Mouse (Mus musculus): Measurements from ENCODE around the gene Ucp2. TPM values are rescaled to one million over a fixed set of nuclear protein-coding genes. Genes with fewer than 3 reads are reported as not detected.
"Not testable (repeated sequence)": the region's sequence is repeated elsewhere in the genome, so short reads cannot be mapped to it uniquely, and the experiment has no call there.

Ucp2 gene
- total RNA-seq, 2 experiments from 2014 or later = 29.8 to 36.9 TPM

DNA sequence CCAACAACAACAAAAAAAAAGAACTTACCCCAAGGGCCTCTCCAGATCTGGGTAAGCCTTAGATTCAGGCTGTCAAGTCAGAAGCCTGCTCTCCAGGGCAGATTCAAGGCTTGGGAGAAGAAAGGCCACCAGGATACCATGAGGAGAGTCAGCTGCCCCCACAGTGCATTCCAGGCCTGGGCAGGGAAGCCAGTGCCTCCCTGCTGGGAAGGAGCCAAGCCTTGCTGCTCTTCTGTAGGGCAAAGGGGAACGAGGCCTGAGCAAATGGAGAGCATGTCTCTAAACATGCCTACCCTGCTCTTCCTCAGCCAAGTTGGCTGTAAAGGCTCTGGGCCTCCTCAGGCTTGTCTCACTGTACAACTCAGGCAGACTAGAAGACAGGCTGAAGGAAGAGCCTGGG lies 18.5 kb upstream of the Ucp2 start:
- intact Hi-C loops (cut with DNase I) = loop anchor here (5.0 kb wide), 1 partner anchor 42 kb away; no protein-coding TSS in a partner anchor
- DNase-seq = peak in 1 of 2 experiments; percentile 72

GRCm38 (mm10) chr7:100479100-100479822 lies 13.9 kb upstream of the Ucp2 start:
- intact Hi-C loops (cut with DNase I) = loop anchor here (5.0 kb wide), 1 partner anchor 47 kb away; no protein-coding TSS in a partner anchor
- no peak for DNase-seq

DNA sequence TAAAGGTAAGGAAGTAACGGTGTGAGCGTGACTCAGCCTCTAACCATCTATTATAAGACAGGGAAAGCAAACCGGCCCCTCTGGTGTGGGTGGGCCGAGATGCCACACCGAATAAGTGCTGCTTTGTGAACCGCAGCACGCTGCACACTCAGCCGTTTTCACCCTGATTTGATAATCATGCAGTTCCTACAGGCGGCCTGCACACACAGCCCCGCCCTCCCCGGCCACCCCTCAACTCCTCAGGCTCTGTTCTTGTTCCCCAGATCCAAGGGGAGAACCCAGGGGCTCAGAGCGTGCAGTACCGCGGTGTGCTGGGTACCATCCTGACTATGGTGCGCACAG lies 13.3 kb upstream of the Ucp2 start:
- intact Hi-C loops (cut with DNase I) = loop anchor here (5.0 kb wide), 1 partner anchor 47 kb away; no protein-coding TSS in a partner anchor
- DNase-seq = no peak

- DNase-seq = no peak
- intact Hi-C loops (cut with DNase I) = no loop called here
Observed at GRCm38 (mm10) chr7:100480175-100480574, 13.0 kb upstream of the Ucp2 start.

DNA sequence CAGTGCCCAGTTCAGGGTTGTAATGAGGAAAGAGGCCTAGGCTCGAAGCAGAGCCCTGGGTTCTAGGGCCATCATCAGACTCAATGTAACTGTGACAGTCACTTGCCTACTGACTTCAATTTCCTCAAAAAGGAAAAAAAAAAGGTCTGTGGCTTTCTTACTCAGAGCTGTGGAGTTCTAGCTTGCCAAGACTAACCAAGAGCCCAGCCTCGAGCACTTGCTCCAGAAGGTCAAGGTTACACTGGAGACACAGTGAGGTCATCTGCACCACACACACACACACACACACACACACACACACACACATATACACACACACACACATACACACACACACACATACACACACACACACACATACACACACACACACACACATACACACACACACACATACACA lies 11.1 kb upstream of the Ucp2 start:
- DNase-seq; intact Hi-C loops (cut with DNase I): not testable (repeated sequence)

- no peak for DNase-seq
Observed at GRCm38 (mm10) chr7:100484493-100484892, 8.6 kb upstream of the Ucp2 start.

DNA sequence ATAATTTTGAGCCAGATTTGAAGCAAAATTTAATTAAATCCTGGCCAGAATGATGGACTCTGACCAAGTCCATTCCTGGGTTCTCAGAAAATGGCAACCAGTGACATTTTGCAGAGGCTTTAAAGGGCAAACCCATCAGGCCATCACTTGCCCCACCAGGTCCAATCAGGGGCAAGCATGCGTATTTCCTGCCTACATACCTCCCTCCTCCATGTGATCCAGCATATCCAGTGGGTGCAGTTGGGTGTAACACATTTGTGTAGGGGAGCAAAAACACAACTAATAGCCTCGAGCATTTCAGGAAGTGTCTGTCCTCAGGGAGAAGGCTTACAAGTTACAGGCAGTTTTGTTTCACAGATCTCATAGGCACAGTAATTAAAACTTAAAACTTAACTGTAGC lies 5.8 kb upstream of the Ucp2 start:
- no peak for DNase-seq
- intact Hi-C loops (cut with DNase I) = no loop called here

More at GRCm38 (mm10) chr7:100484493-100484892, 8.6 kb upstream of the Ucp2 start:
- intact Hi-C loops (cut with DNase I) = no loop called here

DNA sequence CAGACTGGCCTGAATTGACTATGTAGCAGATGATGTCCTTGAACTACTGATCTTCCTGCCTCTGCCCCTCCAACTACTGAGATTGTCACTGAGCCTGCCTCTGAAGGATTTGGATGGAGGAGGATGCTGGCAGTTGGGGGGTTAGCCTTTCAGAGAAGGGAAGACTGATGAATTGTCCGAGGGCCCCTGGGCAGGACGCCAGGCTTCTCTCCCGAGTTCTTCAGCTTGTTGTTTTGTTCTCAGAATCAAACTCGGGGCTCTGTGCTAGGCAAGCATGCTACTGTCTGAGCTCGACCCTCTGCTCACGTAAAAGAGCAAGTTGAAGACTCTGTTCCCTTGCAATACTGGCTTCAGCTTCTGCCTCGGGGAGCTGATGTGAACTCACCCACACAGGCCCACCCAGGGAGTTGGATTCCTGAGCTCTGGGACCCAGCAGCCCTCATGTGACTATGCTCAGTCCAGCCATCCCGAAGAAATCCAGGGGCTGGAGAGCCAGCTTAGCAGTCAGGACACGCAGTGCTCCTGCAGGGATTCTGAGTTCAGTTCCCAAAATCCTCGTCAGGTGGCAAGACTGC lies 4.6 kb upstream of the Ucp2 start:
- intact Hi-C loops (cut with DNase I) = no loop called here
- no peak for DNase-seq

DNA sequence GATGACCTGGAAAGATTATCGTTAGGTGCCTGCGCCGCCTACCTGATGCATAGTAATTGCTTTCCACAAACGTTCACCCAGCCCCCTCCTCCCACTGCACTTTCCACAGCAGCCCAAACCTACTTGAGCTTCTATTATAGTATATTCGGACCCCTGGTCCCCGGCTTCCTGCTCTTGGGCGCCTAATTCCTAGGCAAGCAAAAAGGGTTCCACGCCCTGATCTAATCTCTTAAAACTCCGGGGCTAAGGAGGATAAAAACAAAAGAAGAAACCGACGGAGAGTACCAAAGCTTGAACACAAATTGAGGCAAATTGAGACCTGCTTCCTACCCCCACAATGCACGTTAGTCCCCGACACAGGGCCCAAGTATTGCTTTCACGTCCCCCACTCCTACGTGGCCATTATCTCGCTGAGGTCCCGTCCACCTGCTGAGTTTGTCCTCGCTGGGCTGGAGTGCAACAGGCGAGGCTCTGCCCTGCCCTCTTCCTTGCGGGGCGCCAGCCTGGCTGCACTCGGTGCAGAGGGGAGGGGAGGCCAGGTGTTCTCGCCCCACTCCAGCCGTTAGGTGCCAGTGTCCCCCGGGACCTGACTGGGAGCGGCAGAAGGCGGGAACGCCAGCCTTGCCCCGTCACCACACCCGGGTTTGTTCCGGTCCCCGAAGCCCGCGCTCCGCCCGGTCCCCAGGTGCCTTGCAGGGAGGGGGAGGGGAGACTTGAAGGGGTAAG lies 583 bp upstream of the Ucp2 start:
- peak in 1 of 2 experiments; percentile 51 for DNase-seq

GRCm38 (mm10) chr7:100493484-100494414 lies 612 bp downstream of the Ucp2 start:
- intact Hi-C loops (cut with DNase I) = no loop called here

More for the DNA sequence above, 583 bp upstream of the Ucp2 start:
- intact Hi-C loops (cut with DNase I) = no loop called here

DNA sequence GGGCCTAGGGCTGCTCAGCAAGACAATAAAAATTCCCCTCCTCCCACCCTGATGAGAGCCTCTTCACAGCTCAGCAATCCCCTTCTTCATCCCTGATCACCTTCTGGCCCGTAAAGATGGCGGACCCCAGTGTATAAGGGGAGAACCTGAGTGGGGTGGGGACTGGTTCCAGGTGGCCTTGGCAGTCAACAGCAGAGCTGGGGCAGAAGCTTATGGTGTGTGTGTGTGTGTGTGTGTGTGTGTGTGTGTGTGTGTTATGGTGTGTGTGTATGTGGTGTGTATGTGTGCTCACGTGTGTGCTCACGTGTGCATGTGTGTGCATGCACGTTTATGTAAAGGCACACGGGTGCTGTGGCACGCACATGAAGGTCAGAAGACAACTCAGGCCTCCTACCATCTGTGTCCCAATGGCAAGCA lies 1.3 kb downstream of the Ucp2 start:
- no peak for DNase-seq
- intact Hi-C loops (cut with DNase I) = no loop called here

More at GRCm38 (mm10) chr7:100493484-100494414, 612 bp downstream of the Ucp2 start:
- no peak for DNase-seq

DNA sequence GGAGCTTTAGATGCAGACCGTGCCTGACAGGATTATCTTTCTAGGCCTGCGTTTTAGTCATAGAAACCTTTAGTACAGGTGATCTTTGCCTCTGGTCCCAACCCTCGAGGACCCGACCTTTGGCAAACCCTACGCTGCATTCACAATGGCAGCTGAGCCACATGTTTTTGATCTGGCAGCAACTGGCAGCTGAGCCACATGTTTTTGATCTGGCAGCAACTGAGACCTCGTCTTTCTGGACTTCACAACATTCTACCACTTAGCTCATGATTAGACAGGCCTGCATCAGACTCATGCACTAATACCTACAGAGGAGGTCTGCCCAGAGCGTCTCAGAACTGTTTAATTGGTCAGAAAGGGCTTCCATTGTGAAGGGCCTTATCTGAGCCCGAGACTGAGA lies 1.9 kb downstream of the Ucp2 start:
- DNase-seq = no peak
- intact Hi-C loops (cut with DNase I) = loop anchor here (5.0 kb wide), 1 partner anchor 68 kb away; no protein-coding TSS in a partner anchor

- DNase-seq = peak in 1 of 2 experiments; percentile 45
- intact Hi-C loops (cut with DNase I) = loop anchor here (5.0 kb wide), 1 partner anchor 68 kb away; no protein-coding TSS in a partner anchor
Observed at GRCm38 (mm10) chr7:100495581-100496251, 2.6 kb downstream of the Ucp2 start.

DNA sequence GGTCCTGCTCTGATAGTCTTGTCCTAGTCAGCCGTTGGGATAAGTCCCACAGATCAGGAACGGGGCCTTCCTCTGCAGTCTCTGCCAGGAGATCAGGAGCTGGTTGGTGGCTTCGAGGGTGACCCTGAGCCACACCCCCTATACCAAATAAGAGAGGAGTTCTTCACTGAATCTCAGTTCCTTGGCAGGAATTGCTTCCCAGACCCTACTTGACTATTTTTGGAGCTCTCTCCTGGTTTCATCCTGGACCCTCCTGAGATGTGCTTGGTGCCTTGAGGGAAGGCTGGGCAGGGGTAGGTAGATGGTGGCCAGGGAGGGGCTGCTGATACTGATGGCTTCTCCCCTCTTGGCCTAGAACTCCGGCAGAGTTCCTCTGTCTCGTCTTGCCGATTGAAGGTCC lies 3.2 kb downstream of the Ucp2 start:
- intact Hi-C loops (cut with DNase I) = loop anchor here (5.0 kb wide), 1 partner anchor 69 kb away; no protein-coding TSS in a partner anchor
- no peak for DNase-seq

DNA sequence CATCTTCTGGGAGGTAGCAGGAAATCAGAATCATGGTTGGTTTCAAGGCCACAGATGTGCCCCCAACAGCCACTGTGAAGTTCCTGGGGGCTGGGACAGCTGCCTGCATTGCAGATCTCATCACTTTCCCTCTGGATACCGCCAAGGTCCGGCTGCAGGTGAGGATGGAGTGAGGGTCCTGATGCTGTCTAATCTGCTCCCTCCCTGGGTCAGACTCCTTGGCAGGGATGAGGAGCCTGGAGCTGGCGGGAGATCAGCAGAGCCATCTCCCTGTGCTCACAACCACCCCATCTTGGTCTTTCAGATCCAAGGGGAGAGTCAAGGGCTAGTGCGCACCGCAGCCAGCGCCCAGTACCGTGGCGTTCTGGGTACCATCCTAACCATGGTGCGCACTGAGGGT lies 3.7 kb downstream of the Ucp2 start:
- DNase-seq = no peak
- intact Hi-C loops (cut with DNase I) = loop anchor here (5.0 kb wide), 1 partner anchor 69 kb away; no protein-coding TSS in a partner anchor

GRCm38 (mm10) chr7:100497402-100497801 lies 4.3 kb downstream of the Ucp2 start:
- intact Hi-C loops (cut with DNase I) = loop anchor here (5.0 kb wide), 1 partner anchor 70 kb away; no protein-coding TSS in a partner anchor
- DNase-seq = no peak

GRCm38 (mm10) chr7:100497982-100498381 lies 4.8 kb downstream of the Ucp2 start:
- DNase-seq = no peak
- intact Hi-C loops (cut with DNase I) = loop anchor here (5.0 kb wide), 1 partner anchor 71 kb away; no protein-coding TSS in a partner anchor

DNA sequence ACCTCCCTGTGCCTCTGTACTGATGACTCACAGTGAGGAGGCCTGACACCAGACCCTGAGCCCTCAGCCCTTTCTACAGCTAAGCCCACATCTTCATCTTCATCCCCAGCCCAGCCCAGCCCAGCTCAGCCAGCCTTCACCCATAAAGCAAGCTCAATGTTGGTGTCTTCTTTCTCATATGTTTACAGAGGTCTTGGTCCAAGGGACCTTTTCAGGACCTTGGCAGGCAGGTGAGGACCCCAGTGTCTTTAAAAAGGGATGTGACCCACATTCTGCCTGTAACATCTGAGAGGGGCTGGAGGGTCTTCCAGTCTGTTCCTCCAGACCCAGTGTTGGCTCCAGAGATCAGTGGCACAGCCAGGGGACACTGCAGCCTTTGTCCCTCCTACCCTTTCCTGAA lies 6.3 kb downstream of the Ucp2 start:
- no peak for DNase-seq
- intact Hi-C loops (cut with DNase I) = loop anchor here (5.0 kb wide), 1 partner anchor 72 kb away; no protein-coding TSS in a partner anchor

- intact Hi-C loops (cut with DNase I) = no loop called here
- DNase-seq = no peak
Observed at GRCm38 (mm10) chr7:100500276-100500977, 7.3 kb downstream of the Ucp2 start.

Measured in gastrocnemius, postnatal 36 days (tissue).